Mouse (Mus musculus) gastrocnemius, postnatal 36 days (tissue): ENCODE measurements around the gene Ctsz. TPM values are rescaled to one million over a fixed set of nuclear protein-coding genes. Genes with fewer than 3 reads are reported as not detected.

Experiments used
- DNase-seq, 2 experiments: peaks; one replicate each; pipeline ENCODE4 v3.0.0; 2022
- intact Hi-C: fragments of 180-260 bp; cut with DNase I; formaldehyde crosslinking; loops from one replicate; pipeline ENCODE4 v1.15.1; 2025
- total RNA-seq, 2 experiments: library from RNA; stranded (reverse); gene quantifications; 2 replicates each; pipeline ENCODE4 v1.2.3; 2021

Ctsz gene
- total RNA-seq, 2 experiments from 2014 or later, result 23.4 to 24.7 TPM

DNA sequence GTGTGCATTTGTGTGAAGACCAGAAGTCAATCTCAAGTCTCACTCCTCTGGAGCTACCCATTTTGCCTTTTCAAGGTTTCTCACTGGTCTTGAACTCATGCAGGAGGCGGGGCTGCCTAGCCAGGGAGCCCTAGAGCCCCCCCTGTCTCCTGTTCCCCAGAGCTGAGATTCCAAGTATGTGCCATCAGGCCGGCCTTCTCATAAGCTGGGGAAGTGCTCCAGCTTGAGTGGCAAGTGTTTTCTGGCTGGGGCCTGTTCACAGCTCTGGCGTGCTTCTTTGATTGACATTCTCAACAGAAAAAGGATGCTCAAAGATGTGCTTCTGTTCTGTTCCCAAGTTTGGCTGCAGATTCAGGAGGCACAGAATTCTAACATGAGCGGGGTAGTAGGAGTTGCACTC, 38.4 kb downstream of the Ctsz start:
- intact Hi-C loops, result no loop called here
- no peak for DNase-seq

DNA sequence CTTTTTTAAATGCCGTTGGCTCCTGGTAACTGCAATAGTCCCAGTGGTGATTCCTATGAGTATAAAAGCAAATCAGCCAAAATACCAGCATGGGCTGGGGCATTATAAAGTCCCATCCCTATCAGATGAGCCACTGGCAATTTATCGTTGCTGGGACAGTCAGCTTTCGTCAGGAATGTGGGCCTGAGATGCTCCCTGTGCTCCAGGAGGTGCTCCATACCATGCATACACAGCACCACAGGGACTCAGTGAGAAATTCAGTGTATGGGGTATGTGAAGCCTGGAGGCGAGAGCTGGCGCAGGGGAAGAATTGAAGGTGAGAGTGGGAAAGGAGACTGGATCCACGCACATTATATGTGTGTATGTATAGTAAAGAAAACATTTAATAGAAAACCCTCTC, 41.0 kb downstream of the Ctsz start:
- intact Hi-C loops, result no loop called here
- no peak for DNase-seq

DNA sequence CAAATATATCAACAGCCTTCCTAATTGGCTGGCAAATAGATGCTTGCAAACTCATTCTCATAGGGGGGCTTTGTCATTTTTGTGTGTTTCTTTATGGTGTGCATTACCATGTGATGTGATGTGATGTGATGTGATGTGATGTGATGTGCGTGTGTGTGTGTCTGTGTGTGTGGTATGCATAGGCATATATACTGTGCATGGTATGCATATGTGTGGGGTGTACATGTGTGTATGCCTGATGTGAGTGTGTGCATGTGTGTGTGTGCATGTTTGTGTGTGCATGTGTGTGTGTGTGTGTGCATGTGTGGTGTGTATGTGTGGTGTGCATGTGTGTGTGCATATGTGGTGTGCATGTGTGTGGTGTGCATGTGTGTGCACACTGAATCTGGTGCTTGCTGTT, 41.8 kb downstream of the Ctsz start:
- DNase-seq, result no peak
- intact Hi-C loops, result no loop called here

DNA sequence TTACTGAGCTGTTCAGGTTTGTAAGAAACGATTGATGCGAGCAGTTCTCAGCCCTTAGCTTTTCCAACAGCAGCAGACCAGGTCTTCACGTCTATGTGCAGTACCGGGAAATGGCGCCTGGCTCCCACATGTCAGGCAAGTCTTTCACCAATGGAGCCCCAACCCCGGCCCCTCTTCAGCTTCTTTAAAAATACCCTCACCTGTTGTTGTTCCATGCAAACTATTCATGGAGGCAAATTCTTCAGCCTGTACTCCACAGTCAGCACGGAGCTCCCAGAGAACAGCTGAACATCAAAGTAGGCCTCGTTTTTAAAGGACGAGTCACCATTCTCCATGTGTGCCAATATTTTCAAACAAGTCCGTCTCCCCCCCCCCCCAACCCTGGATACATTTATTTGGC, 42.2 kb downstream of the Ctsz start:
- no peak for DNase-seq
- intact Hi-C loops, result no loop called here

DNA sequence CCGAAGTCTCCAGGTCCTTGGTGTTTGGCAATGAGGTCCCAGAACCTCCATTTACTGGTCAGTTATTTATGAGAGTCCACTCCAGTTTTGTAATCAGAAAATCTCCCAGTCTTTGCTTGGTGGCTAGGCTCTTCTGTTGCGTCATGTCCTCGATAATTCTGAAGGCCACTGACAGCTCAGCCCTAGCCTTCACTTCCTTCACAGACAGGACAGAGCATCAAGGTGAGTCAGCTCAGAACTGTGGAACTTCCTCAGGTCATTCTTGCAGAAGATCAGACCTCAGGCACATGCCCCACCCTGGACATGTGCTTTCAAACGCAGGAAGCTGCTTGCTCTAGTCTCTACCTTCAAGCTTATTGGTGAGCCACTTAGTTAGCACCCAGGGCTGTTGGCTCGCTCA, 45.5 kb downstream of the Ctsz start:
- no peak for DNase-seq
- intact Hi-C loops, result no loop called here

DNA sequence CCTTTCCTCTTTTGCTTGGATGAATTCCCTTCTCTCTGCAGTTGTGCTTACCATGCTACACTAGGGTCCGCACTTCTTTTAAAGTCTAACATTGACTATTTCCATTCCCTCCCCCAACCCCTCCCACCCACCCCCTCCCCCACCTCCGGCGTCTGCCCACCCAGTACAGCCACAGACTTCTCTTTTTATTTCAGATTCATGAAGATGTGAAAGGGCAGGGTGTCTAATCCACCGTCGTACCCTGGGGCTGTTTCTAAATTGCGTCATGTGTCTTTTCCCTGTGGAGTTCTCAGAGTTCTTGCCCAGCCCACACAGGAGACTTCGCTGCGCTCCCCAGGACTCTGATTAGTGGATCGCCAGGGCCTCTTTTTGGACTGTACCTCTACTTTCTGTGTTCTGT, 46.3 kb downstream of the Ctsz start:
- intact Hi-C loops, result no loop called here
- no peak for DNase-seq

DNA sequence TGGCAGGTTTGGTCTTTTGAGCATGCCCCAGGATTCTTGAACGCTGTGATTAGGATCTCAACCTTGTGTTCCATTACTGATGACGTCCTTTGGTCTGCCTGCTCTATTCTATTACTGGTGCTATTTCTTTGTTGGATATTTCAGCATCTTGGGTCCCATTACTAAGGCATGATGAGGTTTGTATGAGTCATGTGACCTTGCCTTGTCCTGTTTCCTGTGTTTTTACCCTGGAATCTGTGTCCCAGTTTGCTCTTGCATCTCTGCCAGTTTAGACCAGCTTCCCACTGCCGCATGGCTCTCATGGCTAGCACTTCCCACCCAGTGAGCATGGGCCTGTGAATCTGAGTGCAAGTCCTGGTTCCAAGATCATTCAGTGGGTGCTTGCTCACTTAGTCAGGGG, 46.9 kb downstream of the Ctsz start:
- no peak for DNase-seq
- intact Hi-C loops, result no loop called here

DNA sequence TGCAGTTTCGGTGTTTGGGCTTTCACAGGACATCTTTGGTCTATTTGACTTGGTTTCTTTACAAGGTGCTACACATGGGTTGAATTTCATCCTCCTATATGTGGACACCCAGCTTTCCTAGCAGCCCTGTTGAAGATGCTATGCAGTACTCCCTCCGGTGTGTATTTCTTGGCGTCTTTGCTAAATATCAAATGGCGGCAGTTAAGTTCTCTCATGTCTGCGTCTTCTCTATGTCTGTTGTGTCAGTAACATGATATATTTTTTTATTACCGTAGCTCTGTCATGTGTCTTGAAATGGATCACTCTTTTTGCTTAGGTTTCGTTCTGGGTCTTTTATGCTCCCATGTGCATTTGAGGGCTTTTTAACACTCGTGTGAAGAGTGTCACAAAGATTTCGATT, 57.8 kb downstream of the Ctsz start:
- no peak for DNase-seq
- intact Hi-C loops, result no loop called here

Other genes with a start within 250 kb of the Ctsz start
- gene Gnas, start 154.7 kb downstream of the Ctsz start, total RNA-seq, result 1,000 to 10,000 TPM; 1,262 to 1,407 TPM
- gene Gm20721, start 92.3 kb downstream of the Ctsz start, total RNA-seq, result 1 to 10 TPM; 2.4 to 3.0 TPM
- 10 to 100 TPM; 19.2 to 21.2 TPM for gene Nelfcd, start 23.2 kb downstream of the Ctsz start, total RNA-seq
- not detected for gene Tubb1, start 11.7 kb upstream of the Ctsz start, total RNA-seq
- 1,000 to 10,000 TPM in 1 of 2 experiments, 100 to 1,000 TPM in 1; 994 to 1,118 TPM for gene Atp5e, start 25.1 kb upstream of the Ctsz start, total RNA-seq
- gene Prelid3b, start 34.0 kb upstream of the Ctsz start, total RNA-seq, result 10 to 100 TPM; 43.1 to 48.1 TPM
- under 1 TPM in 1 of 2 experiments, not detected in 1; 0.05 TPM for gene Zfp831, start 204.5 kb upstream of the Ctsz start, total RNA-seq